8 mouse cellular contexts compared by ENCODE assay signal in genomic region chr12:65036892-65037545, GRCm38 (mm10). TPM values are rescaled to one million over a fixed set of nuclear protein-coding genes. Genes with fewer than 3 reads are reported as not detected.
A peak's percentile ranks its signal among the peaks of the same experiment; 100 is the strongest.
DNase-seq lines count a peak whose midpoint lies in the region; ATAC-seq and TF ChIP-seq lines count a peak whose summit lies in the region.

No protein-coding gene starts in this region.

- peak; percentile 13 for ATAC-seq in hindbrain, embryonic 15.5 days (ENCODE audit: low FRiP score, low read depth)
- peak; percentile 32 for ATAC-seq in midbrain, embryonic 15.5 days (replicated peaks)

- peak overlapping the region; percentile 67 for H3K4me2 ChIP-seq in hindbrain, embryonic 15.5 days
- peak overlapping the region; percentile 55 for H3K4me2 ChIP-seq in midbrain, embryonic 15.5 days

- peak overlapping the region; percentile 88 for H3K9ac ChIP-seq in hindbrain, embryonic 15.5 days
- peak overlapping the region; percentile 77; the same call in 1 of the 2 replicates for H3K9ac ChIP-seq in midbrain, embryonic 15.5 days

- no peaks in the 10 kb centered on the region for H3K27me3 ChIP-seq in thymus, adult 2 months (ENCODE audit: control insufficient read depth, insufficient read depth, low read length)
- H3K27me3 ChIP-seq in hindbrain, embryonic 15.5 days, result no peaks in the 10 kb centered on the region
- H3K27me3 ChIP-seq in midbrain, embryonic 15.5 days (replicated peaks), result no peaks in the 10 kb centered on the region

- H3K36me3 ChIP-seq in thymus, adult 2 months (ENCODE audit: control insufficient read depth, insufficient read depth, low read length), result no peaks in the 10 kb centered on the region
- no peaks in the 10 kb centered on the region for H3K36me3 ChIP-seq in hindbrain, embryonic 15.5 days
- H3K36me3 ChIP-seq in midbrain, embryonic 15.5 days (replicated peaks), result no peaks in the 10 kb centered on the region

- no peak for TF ChIP-seq POLR2A in thymus, adult 2 months (IDR thresholded peaks at IDR 0.05; ENCODE audit: control insufficient read depth, extremely low read depth, insufficient read depth, low read length, poor library complexity)

- H3K27ac ChIP-seq in thymus, adult 2 months (ENCODE audit: control insufficient read depth, insufficient read depth, low read length), result no peak overlapping the region
- no peak overlapping the region for H3K27ac ChIP-seq in hindbrain, embryonic 15.5 days (replicated peaks)
- H3K27ac ChIP-seq in midbrain, embryonic 15.5 days, result no peak overlapping the region

- peak overlapping the region; percentile 71 for H3K4me3 ChIP-seq in thymus, adult 2 months (ENCODE audit: control insufficient read depth, insufficient read depth, low read length)
- peak overlapping the region; percentile 95 for H3K4me3 ChIP-seq in hindbrain, embryonic 15.5 days
- H3K4me3 ChIP-seq in midbrain, embryonic 15.5 days, result peak overlapping the region; percentile 88

- TF ChIP-seq CTCF in thymus, adult 2 months (IDR thresholded peaks at IDR 0.05; ENCODE audit: borderline replicate concordance, control insufficient read depth, extremely low read depth, insufficient read depth, low read length, poor library complexity), result no peak

- WGBS in thymus, adult 2 months, result 5% methylated on average over 18 of the region's 18 CpGs
- 17% methylated on average over 18 of the region's 18 CpGs for WGBS in hindbrain, embryonic 15.5 days
- 17% methylated on average over 18 of the region's 18 CpGs for WGBS in midbrain, embryonic 15.5 days

- H3K4me1 ChIP-seq in thymus, adult 2 months (replicated peaks; ENCODE audit: control insufficient read depth, insufficient read depth, low read length), result peaks cover 2% of the 10 kb centered on the region; the same call in 1 of the 2 replicates
- H3K4me1 ChIP-seq in hindbrain, embryonic 15.5 days (replicated peaks), result peaks cover 25% of the 10 kb centered on the region
- H3K4me1 ChIP-seq in midbrain, embryonic 15.5 days, result peaks cover 19% of the 10 kb centered on the region

- no peaks in the 10 kb centered on the region for H3K9me3 ChIP-seq in hindbrain, embryonic 15.5 days
- no peaks in the 10 kb centered on the region for H3K9me3 ChIP-seq in midbrain, embryonic 15.5 days

- peak; percentile 10 for DNase-seq in adrenal gland, postnatal 10 days
- DNase-seq in adrenal gland, postnatal 25 days, result no peak
- DNase-seq in thymus, adult 2 months, result no peak
- no peak for DNase-seq in thymus, postnatal 25 days
- DNase-seq in ovary, adult 18-20 months (ENCODE audit: low spot score), result no peak
- DNase-seq in urinary bladder, postnatal 25 days (ENCODE audit: low spot score), result no peak

RNA-seq across cellular contexts. Expression of gene Prpf39, which starts 0.9 kb away (rescaled TPM):
- 10 to 100 TPM; 26.1 to 42.4 TPM for total RNA-seq in adrenal gland, postnatal 10 days (2021)
- 48.9 and 49.2 TPM in 2 replicates for total RNA-seq in adrenal gland, postnatal 25 days (2021)
- 15.7 and 18.7 TPM in 2 replicates for polyA plus RNA-seq in thymus, adult 2 months (2012; rRNA removed)
- polyA plus RNA-seq in hindbrain, embryonic 15.5 days (2015; fragmentation: Nextera tagmentation; extraction: Ambion mirVana), result 41.2 and 45.3 TPM in 2 replicates
- polyA plus RNA-seq in midbrain, embryonic 15.5 days (2015; fragmentation: Nextera tagmentation; extraction: Ambion mirVana), result 49.8 and 52.2 TPM in 2 replicates

RNA-seq across cellular contexts. Expression of gene Fkbp3, which starts 36.8 kb away (rescaled TPM):
- 100 to 1,000 TPM in 1 of 2 experiments, 10 to 100 TPM in 1; 99.9 to 125 TPM for total RNA-seq in adrenal gland, postnatal 10 days (2021)
- total RNA-seq in adrenal gland, postnatal 25 days (2021), result 113 and 117 TPM in 2 replicates
- polyA plus RNA-seq in thymus, adult 2 months (2012; rRNA removed), result 42.7 and 49.9 TPM in 2 replicates
- polyA plus RNA-seq in hindbrain, embryonic 15.5 days (2015; fragmentation: Nextera tagmentation; extraction: Ambion mirVana), result 397 and 473 TPM in 2 replicates
- 353 and 367 TPM in 2 replicates for polyA plus RNA-seq in midbrain, embryonic 15.5 days (2015; fragmentation: Nextera tagmentation; extraction: Ambion mirVana)

RNA-seq across cellular contexts. Expression of gene Fancm, which starts 38.4 kb away (rescaled TPM):
- total RNA-seq in adrenal gland, postnatal 10 days (2021), result 10 to 100 TPM; 10.3 to 10.9 TPM
- total RNA-seq in adrenal gland, postnatal 25 days (2021), result 14.5 and 17.6 TPM in 2 replicates
- 4.3 and 6.6 TPM in 2 replicates for polyA plus RNA-seq in thymus, adult 2 months (2012; rRNA removed)
- polyA plus RNA-seq in hindbrain, embryonic 15.5 days (2015; fragmentation: Nextera tagmentation; extraction: Ambion mirVana), result 6.3 and 7.2 TPM in 2 replicates
- polyA plus RNA-seq in midbrain, embryonic 15.5 days (2015; fragmentation: Nextera tagmentation; extraction: Ambion mirVana), result 6.0 and 7.9 TPM in 2 replicates
